Mouse (Mus musculus): Measurements from ENCODE around the gene 4930412O13Rik.

4930412O13Rik gene

DNA sequence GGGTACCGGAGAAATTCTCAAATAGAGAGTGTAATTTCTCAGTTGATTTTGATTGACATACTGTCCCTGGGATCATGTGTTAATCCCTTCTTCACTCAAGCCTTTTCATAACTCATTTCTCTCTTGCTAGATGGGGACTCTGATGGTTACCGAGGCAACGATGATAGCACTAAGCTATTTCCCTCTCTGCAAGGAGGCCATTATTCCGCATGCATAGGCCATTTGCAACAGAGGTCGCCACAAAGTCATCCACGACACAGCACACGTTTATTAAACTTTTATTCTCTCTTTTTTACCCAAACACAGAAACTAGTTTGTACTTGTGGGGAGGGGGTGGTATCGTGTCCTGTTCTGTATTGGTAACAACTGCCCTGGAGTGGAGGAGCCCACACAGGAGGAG, 16.8 kb downstream of the 4930412O13Rik start:
- no peak for DNase-seq (ENCODE audit: low spot score in 2 of 2)

DNA sequence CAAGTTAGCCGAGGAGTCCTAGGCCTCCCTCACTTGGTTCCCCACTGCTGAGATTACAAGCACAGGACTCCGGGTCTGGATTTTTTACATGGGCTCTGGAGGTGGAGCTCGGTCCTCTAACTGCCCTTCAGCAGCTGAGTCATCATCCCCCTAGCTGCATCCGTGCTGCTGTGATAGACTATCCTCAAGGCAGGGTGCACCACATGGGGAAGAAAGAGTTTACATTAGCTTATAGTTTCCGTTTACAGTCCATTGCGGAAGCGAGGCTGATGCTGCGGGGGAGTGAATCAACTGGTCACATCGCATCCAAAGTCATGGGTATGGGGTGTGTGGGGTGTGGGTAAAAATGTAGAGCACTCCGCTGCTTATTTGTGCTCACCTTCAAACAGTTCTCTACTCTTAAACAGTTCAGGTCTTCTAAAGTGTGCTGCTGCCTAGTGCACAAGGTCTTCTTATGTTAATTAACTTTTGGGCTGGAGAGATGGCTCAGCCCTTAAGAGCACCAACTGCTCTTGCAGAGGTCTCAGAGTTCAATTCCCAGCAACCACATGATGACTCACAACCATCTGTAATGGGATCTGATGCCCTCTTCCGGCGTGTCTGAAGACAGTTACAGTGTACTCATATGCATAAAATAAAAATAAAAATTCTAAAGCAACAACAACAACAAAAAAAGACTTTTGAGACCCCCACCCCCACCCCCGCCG, 23.0 kb downstream of the 4930412O13Rik start:
- no peak for DNase-seq (ENCODE audit: low spot score in 2 of 2)

DNA sequence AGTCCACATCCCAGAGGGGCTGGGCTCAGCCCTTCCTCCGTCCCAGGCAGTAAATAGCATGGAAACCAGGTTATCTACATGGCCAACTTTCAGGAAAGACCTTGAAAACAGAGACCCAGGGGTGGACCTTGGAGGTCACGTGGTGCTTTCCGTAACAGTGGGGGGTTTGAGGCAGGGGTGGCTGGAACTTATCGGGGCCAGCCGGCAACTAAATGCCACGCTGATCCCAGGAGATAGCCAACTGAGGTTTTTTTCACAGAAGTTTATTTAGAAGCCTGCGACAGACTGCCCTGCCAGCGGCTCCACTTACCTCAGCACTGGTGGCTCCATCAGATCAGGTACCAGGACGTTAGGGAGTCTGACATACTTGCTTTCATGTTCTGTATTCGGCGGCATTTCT, 24.9 kb downstream of the 4930412O13Rik start:
- DNase-seq (ENCODE audit: low spot score in 2 of 2) = no peak

DNA sequence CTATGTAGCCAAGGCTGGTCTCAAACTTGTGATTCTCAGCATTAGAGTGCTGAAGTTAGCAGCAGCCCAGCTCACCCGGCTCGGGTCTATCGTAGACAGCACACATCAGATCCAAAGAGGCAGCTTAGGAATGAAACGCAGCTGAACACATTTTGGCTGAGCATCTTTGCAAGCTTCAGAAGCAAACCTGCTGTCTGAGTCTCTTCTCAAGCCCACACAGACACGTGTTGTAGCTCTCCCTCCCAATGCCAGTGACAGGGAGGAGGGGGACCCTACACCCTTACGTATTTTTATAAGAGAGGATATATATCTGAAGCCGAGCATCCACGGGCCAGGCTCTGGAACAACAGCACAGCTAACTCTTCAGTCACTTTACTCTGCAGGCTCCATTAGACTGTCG, 36.5 kb downstream of the 4930412O13Rik start:
- DNase-seq (ENCODE audit: low spot score in 2 of 2) = no peak

DNA sequence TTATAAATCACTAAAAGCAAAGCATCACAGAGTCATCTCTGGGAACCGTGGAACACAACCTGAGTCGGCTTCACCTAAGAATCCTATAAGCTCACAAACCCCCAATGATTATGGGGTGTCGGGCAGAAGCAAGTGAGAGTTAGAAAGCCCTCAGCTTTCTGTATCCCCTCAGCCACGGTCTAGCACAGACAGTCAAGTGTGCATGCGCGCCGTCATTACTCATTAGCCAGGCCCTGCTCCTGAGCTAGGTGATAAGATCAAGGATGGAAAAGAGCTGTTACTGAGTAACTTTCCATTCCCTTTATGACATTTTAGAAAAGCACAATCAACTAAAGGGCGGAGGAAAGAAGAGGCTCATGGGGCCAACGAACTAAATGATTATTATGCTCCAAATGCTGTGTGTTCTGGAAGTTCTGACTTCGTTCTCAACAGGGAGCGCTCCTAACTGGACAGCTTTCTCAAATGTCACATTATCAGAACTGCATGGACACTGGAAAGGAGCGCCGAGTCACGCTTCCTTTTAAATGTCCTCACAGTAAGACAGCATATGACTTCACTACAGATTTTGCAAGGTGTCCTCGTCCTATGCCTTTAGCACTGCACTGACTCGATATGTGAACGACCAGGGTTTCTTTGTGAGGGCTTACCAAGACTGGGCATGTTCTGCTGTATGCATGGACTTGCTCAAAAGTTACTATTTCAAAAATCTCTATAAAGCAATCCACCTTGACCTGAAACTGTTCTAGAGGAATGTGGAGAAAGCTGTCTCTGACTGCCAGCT, 37.8 kb downstream of the 4930412O13Rik start:
- DNase-seq (ENCODE audit: low spot score in 2 of 2) = no peak

DNA sequence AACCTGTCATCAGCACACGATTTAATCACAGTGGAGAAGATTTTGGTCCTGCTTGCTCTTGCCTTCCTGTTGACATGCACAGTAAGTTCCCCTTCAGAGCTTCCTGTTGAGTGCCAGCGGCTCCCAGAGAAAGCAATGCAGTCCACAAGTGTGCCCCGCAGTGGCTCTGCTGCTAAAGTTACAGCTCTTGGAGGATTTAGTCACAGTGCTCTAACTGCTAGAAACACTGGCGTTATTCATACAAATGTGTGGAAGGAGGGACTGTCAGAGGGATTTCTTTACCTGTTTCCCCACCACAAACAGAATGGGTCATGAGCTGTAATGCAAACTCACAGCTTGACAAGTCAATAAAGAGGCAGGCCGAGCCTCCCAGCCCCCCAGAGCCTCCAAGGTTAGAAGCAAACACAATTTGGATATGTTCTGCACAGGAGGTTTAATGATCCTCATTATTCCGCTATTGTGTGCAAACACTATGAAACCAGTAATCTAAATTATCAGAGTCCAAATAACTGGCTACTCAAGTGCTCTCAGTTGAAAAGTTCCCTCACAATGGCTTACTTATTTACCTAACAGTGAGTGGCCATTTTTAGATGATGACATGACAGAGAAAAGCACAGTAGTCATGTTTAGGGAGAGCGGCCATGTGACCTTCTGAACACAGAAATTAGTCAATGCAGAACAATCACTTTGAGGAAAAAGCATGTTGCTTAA, 45.3 kb downstream of the 4930412O13Rik start:
- DNase-seq (ENCODE audit: low spot score in 2 of 2) = no peak

DNA sequence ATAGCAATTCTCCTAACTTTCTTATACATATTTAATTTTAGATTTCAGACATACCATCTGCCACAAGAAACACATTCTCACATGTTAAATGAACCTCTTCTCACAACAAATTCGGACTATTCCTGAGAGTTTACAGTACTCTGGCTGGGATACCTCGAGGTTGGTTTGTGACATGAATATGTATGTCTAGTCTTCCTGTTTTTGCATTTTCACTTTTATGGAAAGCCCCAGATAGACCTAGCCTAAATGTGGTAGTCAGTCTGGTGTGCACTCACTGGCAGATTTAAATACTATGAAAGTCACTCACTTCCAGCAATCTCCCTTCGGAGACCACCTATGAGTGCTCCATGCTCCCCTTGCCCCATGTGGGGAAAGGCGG, 45.8 kb downstream of the 4930412O13Rik start:
- no peak for DNase-seq (ENCODE audit: low spot score in 2 of 2)
